Mouse (Mus musculus): Measurements from ENCODE around the gene Dscaml1. TPM values are rescaled to one million over a fixed set of nuclear protein-coding genes. Genes with fewer than 3 reads are reported as not detected.

The Dscaml1 gene
- polyA plus RNA-seq, 1 experiment, result 32.4 TPM

- H3K4me1 ChIP-seq (ENCODE audit: control insufficient read depth, insufficient read depth, low read length), result no peaks in the 10 kb centered on the region
- H3K36me3 ChIP-seq (ENCODE audit: control insufficient read depth, insufficient read depth, low read length), result no peaks in the 10 kb centered on the region
- H3K27ac ChIP-seq (ENCODE audit: control insufficient read depth, insufficient read depth, low read depth, low read length), result no peak overlapping the region
- no peaks in the 10 kb centered on the region for H3K27me3 ChIP-seq (ENCODE audit: control insufficient read depth, insufficient read depth, low read length)
- no peak overlapping the region for H3K4me3 ChIP-seq (ENCODE audit: control insufficient read depth, low read depth, low read length)
- TF ChIP-seq POLR2A (IDR thresholded peaks at IDR 0.05; ENCODE audit: control insufficient read depth, low read depth, low read length), result no peak
- no peak for TF ChIP-seq CTCF (IDR thresholded peaks at IDR 0.05; ENCODE audit: control insufficient read depth, insufficient read depth, insufficient replicate concordance, low read depth, low read length)
Measured at GRCm38 (mm10) chr9:45418252-45418651, 8.2 kb upstream of the Dscaml1 start.

GRCm38 (mm10) chr9:45421209-45421608, 5.2 kb upstream of the Dscaml1 start:
- no peak overlapping the region for H3K27ac ChIP-seq (ENCODE audit: control insufficient read depth, insufficient read depth, low read depth, low read length)
- no peak overlapping the region for H3K4me3 ChIP-seq (ENCODE audit: control insufficient read depth, low read depth, low read length)
- TF ChIP-seq CTCF (IDR thresholded peaks at IDR 0.05; ENCODE audit: control insufficient read depth, insufficient read depth, insufficient replicate concordance, low read depth, low read length), result peak; percentile 76; the same call in 1 of the 2 replicates
- no peak for TF ChIP-seq POLR2A (IDR thresholded peaks at IDR 0.05; ENCODE audit: control insufficient read depth, low read depth, low read length)
- no peaks in the 10 kb centered on the region for H3K4me1 ChIP-seq (ENCODE audit: control insufficient read depth, insufficient read depth, low read length)
- H3K36me3 ChIP-seq (ENCODE audit: control insufficient read depth, insufficient read depth, low read length), result no peaks in the 10 kb centered on the region
- H3K27me3 ChIP-seq (ENCODE audit: control insufficient read depth, insufficient read depth, low read length), result no peaks in the 10 kb centered on the region

GRCm38 (mm10) chr9:45422761-45423298, 3.6 kb upstream of the Dscaml1 start:
- Histone ChIP-seq H3K27me3 (ENCODE audit: control insufficient read depth, insufficient read depth, low read length) (no peaks in the 10 kb centered on the region), H3K4me1 (ENCODE audit: control insufficient read depth, insufficient read depth, low read length) (no peaks in the 10 kb centered on the region), H3K4me3 (ENCODE audit: control insufficient read depth, low read depth, low read length) (no peak overlapping the region), H3K27ac (ENCODE audit: control insufficient read depth, insufficient read depth, low read depth, low read length) (no peak overlapping the region), H3K36me3 (ENCODE audit: control insufficient read depth, insufficient read depth, low read length) (no peaks in the 10 kb centered on the region)
- TF ChIP-seq CTCF (IDR thresholded peaks at IDR 0.05; ENCODE audit: control insufficient read depth, insufficient read depth, insufficient replicate concordance, low read depth, low read length), result no peak
- no peak for TF ChIP-seq POLR2A (IDR thresholded peaks at IDR 0.05; ENCODE audit: control insufficient read depth, low read depth, low read length)

GRCm38 (mm10) chr9:45429392-45429791, 3.0 kb downstream of the Dscaml1 start:
- Histone ChIP-seq H3K36me3 (ENCODE audit: control insufficient read depth, insufficient read depth, low read length) (no peaks in the 10 kb centered on the region), H3K27ac (ENCODE audit: control insufficient read depth, insufficient read depth, low read depth, low read length) (no peak overlapping the region), H3K27me3 (ENCODE audit: control insufficient read depth, insufficient read depth, low read length) (peaks cover 7% of the 10 kb centered on the region), H3K4me3 (ENCODE audit: control insufficient read depth, low read depth, low read length) (no peak overlapping the region), H3K4me1 (ENCODE audit: control insufficient read depth, insufficient read depth, low read length) (peaks cover 4% of the 10 kb centered on the region)
- TF ChIP-seq CTCF (IDR thresholded peaks at IDR 0.05; ENCODE audit: control insufficient read depth, insufficient read depth, insufficient replicate concordance, low read depth, low read length), result no peak
- TF ChIP-seq POLR2A (IDR thresholded peaks at IDR 0.05; ENCODE audit: control insufficient read depth, low read depth, low read length), result no peak

- Histone ChIP-seq H3K36me3 (ENCODE audit: control insufficient read depth, insufficient read depth, low read length) (no peaks in the 10 kb centered on the region), H3K4me1 (ENCODE audit: control insufficient read depth, insufficient read depth, low read length) (peaks cover 4% of the 10 kb centered on the region), H3K4me3 (ENCODE audit: control insufficient read depth, low read depth, low read length) (peak overlapping the region; percentile 28; the same call in 1 of the 2 replicates), H3K27me3 (ENCODE audit: control insufficient read depth, insufficient read depth, low read length) (peaks cover 7% of the 10 kb centered on the region), H3K27ac (ENCODE audit: control insufficient read depth, insufficient read depth, low read depth, low read length) (no peak overlapping the region)
- TF ChIP-seq POLR2A (IDR thresholded peaks at IDR 0.05; ENCODE audit: control insufficient read depth, low read depth, low read length), result no peak
- TF ChIP-seq CTCF (IDR thresholded peaks at IDR 0.05; ENCODE audit: control insufficient read depth, insufficient read depth, insufficient replicate concordance, low read depth, low read length), result no peak
Measured at GRCm38 (mm10) chr9:45429951-45430697, 3.7 kb downstream of the Dscaml1 start.

GRCm38 (mm10) chr9:45430698-45430959, 4.2 kb downstream of the Dscaml1 start:
- H3K36me3 ChIP-seq (ENCODE audit: control insufficient read depth, insufficient read depth, low read length), result no peaks in the 10 kb centered on the region
- no peak overlapping the region for H3K27ac ChIP-seq (ENCODE audit: control insufficient read depth, insufficient read depth, low read depth, low read length)
- peak overlapping the region; percentile 28; the same call in 1 of the 2 replicates for H3K4me3 ChIP-seq (ENCODE audit: control insufficient read depth, low read depth, low read length)
- peaks cover 4% of the 10 kb centered on the region for H3K4me1 ChIP-seq (ENCODE audit: control insufficient read depth, insufficient read depth, low read length)
- TF ChIP-seq POLR2A (IDR thresholded peaks at IDR 0.05; ENCODE audit: control insufficient read depth, low read depth, low read length), result no peak
- no peak for TF ChIP-seq CTCF (IDR thresholded peaks at IDR 0.05; ENCODE audit: control insufficient read depth, insufficient read depth, insufficient replicate concordance, low read depth, low read length)
- peaks cover 7% of the 10 kb centered on the region for H3K27me3 ChIP-seq (ENCODE audit: control insufficient read depth, insufficient read depth, low read length)

DNA sequence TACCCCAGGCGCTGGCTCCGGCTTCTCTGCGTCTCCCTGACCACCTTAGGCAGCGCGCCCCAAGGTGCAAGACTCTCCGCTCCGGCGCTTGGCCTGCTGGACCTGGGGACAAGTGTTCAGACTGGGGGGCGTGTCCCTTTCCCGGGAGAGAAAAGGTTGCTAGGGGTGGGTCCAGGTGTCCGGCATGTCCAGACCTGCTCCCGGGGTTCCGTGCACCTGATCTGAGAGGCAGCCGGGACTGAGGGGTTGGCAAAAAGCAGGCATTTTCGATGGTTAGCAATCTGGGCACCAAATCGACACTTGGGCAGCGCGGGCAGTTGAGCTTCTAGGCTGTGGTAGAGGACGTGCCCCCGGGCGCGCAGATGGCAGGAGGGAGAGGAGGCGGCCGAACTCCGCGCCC, 4.7 kb downstream of the Dscaml1 start:
- TF ChIP-seq CTCF (IDR thresholded peaks at IDR 0.05; ENCODE audit: control insufficient read depth, insufficient read depth, insufficient replicate concordance, low read depth, low read length) (no peak), POLR2A (IDR thresholded peaks at IDR 0.05; ENCODE audit: control insufficient read depth, low read depth, low read length) (no peak)
- peak overlapping the region; percentile 19 for H3K4me3 ChIP-seq (ENCODE audit: control insufficient read depth, low read depth, low read length)

More for the DNA sequence above, 4.7 kb downstream of the Dscaml1 start:
- no peak overlapping the region for H3K27ac ChIP-seq (ENCODE audit: control insufficient read depth, insufficient read depth, low read depth, low read length)
- peaks cover 7% of the 10 kb centered on the region for H3K27me3 ChIP-seq (ENCODE audit: control insufficient read depth, insufficient read depth, low read length)
- H3K4me1 ChIP-seq (ENCODE audit: control insufficient read depth, insufficient read depth, low read length), result peaks cover 4% of the 10 kb centered on the region
- H3K36me3 ChIP-seq (ENCODE audit: control insufficient read depth, insufficient read depth, low read length), result no peaks in the 10 kb centered on the region
